Mouse (Mus musculus): Measurements from ENCODE around the gene Ugt1a6b. TPM values are rescaled to one million over a fixed set of nuclear protein-coding genes. Genes with fewer than 3 reads are reported as not detected.
A peak's percentile ranks its signal among the peaks of the same experiment; 100 is the strongest.
"Not testable (repeated sequence)": the region's sequence is repeated elsewhere in the genome, so short reads cannot be mapped to it uniquely, and the experiment has no call there.

The Ugt1a6b gene
- polyA plus RNA-seq, 2 experiments, result 0.24 to 1.0 TPM

DNA sequence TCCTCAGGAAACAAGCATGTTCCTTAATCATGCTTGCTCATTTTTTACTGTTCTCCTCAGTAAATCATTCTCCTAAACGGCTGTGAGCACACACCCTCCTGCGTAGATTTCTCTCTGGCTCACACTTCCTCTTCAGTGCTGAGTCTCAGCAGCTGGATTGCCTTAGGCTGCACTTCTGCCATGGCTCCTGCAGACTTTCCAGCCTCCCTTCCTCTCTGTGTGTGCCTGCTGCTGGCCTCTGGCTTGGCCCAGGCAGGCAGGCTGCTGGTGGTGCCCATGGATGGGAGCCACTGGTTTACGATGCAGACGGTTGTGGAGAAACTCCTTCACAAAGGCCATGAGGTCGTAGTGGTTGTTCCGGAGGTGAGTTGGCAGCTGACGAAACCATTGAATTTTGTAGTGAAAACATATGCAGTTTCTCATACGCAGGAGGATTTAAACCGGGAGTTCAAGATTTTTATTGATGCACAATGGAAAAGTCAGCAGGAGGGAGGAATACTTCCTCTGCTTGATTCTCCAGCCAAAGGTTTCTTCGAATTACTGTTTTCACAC, 8.0 kb upstream of the Ugt1a6b start, which contains the start of gene Ugt1a7c:
Gene Ugt1a7c (plus strand): TSS at position 122 of the 552 bp plus-strand sequence.
- ATAC-seq (ENCODE audit: low FRiP score, low read depth) (peak; percentile 68; the same call in 1 of the 2 replicates), DNase-seq (ENCODE audit: low spot score) (peak; percentile 63)
- whole genome bisulfite sequencing, result 9% methylated on average over 10 of the region's 10 CpGs
- no peaks in the 10 kb centered on the region for H3K36me3 ChIP-seq (ENCODE audit: control insufficient read depth, insufficient read depth, low read length)
- H3K27me3 ChIP-seq (ENCODE audit: control insufficient read depth, insufficient read depth, low read length), result no peaks in the 10 kb centered on the region
- peak within 1 kb of the TSS; percentile 86 for H3K27ac ChIP-seq (replicated peaks; ENCODE audit: low read depth, low read length)
- peak within 1 kb of the TSS; percentile 52 for H3K9ac ChIP-seq (ENCODE audit: low read depth, low read length, severe bottlenecking)
- H3K4me2 ChIP-seq (replicated peaks; ENCODE audit: low read depth, low read length, severe bottlenecking), result peak within 1 kb of the TSS; percentile 40
- TF ChIP-seq POLR2A (IDR thresholded peaks at IDR 0.05; ENCODE audit: borderline replicate concordance, extremely low read depth, insufficient read depth, insufficient read length), result no peak
- no peak within 1 kb of the TSS; the same call in 1 of the 2 replicates for H3K4me3 ChIP-seq (replicated peaks; ENCODE audit: low read length)
- no peaks in the 10 kb centered on the region for H3K9me3 ChIP-seq (ENCODE audit: control insufficient read depth, low read length)
- H3K4me1 ChIP-seq (ENCODE audit: control insufficient read depth, insufficient read depth, low read length), result peaks cover 10% of the 10 kb centered on the region

DNA sequence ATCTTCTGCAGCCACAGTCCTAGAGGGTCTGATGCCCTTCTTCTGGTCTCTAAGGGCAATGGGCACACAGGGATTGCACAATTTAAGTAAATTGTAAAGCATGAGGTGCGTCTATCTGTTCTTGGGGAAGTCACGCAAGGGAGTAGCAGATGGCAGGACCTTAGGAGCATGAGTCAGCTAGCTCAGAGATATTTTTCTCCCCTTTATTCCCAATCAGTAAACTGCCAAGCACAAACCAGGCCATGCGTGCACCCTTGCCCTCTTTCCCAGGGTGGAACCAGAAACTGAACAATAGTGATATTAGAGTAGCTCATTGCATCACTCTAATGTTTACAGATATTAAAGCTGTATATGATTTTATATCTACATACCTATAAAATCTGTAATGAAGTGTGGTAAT, 4.5 kb upstream of the Ugt1a6b start:
- not testable (repeated sequence) for H3K4me3 ChIP-seq (replicated peaks; ENCODE audit: low read length); H3K4me2 ChIP-seq (replicated peaks; ENCODE audit: low read depth, low read length, severe bottlenecking); H3K9ac ChIP-seq (ENCODE audit: low read depth, low read length, severe bottlenecking); DNase-seq (ENCODE audit: low spot score); ATAC-seq (ENCODE audit: low FRiP score, low read depth); H3K27me3 ChIP-seq (ENCODE audit: control insufficient read depth, insufficient read depth, low read length); H3K9me3 ChIP-seq (ENCODE audit: control insufficient read depth, low read length); H3K36me3 ChIP-seq (ENCODE audit: control insufficient read depth, insufficient read depth, low read length); H3K27ac ChIP-seq (replicated peaks; ENCODE audit: low read depth, low read length)
- whole genome bisulfite sequencing, result 82% methylated on average over 3 of the region's 3 CpGs
- H3K4me1 ChIP-seq (ENCODE audit: control insufficient read depth, insufficient read depth, low read length), result peaks cover 10% of the 10 kb centered on the region

DNA sequence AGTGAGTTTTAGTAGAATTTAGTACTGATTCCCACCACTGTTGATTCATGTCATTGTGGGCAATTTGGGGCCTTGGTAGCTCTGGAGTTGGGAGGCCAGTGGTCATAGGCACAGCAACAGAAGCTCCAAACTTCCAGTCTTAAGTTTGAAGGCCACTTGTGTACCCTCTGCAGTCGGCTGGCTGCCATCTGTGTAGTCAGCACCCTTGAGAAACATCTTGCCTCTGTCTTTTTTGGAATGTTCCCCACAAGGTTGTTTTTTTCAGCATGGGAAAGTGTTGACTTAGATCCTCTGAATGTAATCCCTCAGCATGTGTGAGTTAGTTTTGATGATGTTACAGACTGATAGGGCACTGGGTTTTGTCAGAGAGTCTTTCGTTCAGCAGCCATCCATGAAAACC, 3.4 kb upstream of the Ugt1a6b start:
- not testable (repeated sequence) for H3K4me3 ChIP-seq (replicated peaks; ENCODE audit: low read length); H3K4me1 ChIP-seq (ENCODE audit: control insufficient read depth, insufficient read depth, low read length); H3K36me3 ChIP-seq (ENCODE audit: control insufficient read depth, insufficient read depth, low read length); H3K27me3 ChIP-seq (ENCODE audit: control insufficient read depth, insufficient read depth, low read length); ATAC-seq (ENCODE audit: low FRiP score, low read depth); H3K27ac ChIP-seq (replicated peaks; ENCODE audit: low read depth, low read length); DNase-seq (ENCODE audit: low spot score); H3K4me2 ChIP-seq (replicated peaks; ENCODE audit: low read depth, low read length, severe bottlenecking); H3K9me3 ChIP-seq (ENCODE audit: control insufficient read depth, low read length); H3K9ac ChIP-seq (ENCODE audit: low read depth, low read length, severe bottlenecking)
- 66% methylated on average over 2 of the region's 2 CpGs for WGBS

DNA sequence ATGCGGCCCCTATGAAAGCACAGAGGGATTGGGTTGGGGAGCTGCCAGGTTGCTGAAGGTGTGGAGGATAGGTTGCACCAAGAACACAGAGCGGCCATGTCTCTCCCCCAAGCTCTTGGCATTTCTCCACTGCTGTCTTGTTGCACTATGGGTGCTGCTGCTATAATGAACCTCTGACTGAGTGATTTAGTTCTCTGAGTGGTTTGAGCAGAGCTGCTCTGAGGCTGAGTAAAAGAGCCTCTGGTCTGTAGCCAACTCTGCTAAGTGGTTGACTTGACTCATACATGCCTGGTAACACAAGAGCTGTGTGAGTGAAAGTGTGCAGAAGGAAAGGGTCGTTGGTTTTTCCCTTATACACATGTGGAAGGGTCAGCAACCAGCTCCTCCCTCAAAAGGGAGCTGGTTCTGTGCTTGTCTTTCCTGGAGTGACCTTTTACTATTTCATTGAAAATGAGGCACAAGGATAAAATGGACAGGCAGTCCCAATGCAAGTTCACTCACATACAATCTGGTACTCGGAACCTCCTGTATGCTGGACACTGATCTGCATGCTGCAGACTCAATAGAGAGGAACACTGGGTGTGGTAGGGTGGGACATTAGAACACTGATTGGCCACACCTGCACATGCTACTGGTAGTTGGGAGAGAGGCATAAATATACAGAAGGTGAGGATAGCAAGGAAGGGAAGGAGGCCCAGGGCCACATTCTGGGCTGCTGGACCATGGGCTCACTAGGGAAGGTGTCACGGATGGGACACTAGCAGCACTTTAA, 831 bp downstream of the Ugt1a6b start:
- not testable (repeated sequence) for DNase-seq (ENCODE audit: low spot score); H3K9ac ChIP-seq (ENCODE audit: low read depth, low read length, severe bottlenecking); H3K4me2 ChIP-seq (replicated peaks; ENCODE audit: low read depth, low read length, severe bottlenecking); H3K4me3 ChIP-seq (replicated peaks; ENCODE audit: low read length); H3K4me1 ChIP-seq (ENCODE audit: control insufficient read depth, insufficient read depth, low read length); H3K36me3 ChIP-seq (ENCODE audit: control insufficient read depth, insufficient read depth, low read length); H3K27me3 ChIP-seq (ENCODE audit: control insufficient read depth, insufficient read depth, low read length); H3K9me3 ChIP-seq (ENCODE audit: control insufficient read depth, low read length); ATAC-seq (ENCODE audit: low FRiP score, low read depth); H3K27ac ChIP-seq (replicated peaks; ENCODE audit: low read depth, low read length)
- WGBS, result 87% methylated on average over 4 of the region's 5 CpGs

DNA sequence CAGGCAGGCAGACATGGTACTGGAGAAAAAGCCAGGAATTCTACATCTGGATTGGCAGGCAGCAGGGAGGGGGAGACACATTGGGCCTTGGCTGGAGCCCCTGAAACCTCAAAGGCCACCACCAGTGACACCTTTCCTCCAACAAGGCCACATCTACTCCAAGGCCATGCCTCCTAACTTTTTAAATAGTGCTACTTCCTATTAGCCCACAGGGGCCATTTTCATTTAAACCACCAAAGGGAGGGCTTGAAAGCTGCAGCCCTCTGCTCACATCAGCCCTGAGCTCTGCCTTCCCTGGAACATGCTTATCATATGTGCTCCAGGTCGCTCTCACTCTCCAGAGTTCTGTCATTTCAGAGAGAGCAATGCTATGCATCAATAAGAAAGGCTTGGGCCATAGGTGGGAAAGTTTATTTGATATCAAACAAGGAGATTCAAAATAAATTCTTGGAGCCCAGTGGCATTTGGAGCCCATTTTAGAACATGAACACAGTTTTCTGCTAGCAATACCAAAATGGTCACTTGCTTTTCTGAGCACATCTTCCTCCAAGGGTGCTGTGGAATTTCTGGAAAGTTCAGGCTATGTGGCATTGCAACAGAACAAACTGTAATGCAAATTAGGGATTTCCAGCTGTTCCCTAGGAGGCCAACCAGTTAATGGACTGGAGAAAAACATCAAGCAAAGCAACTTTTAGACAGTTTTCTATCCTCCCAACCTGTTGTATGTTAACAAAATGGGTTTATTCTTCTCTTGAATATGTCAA, 1.8 kb downstream of the Ugt1a6b start:
- H3K4me1 ChIP-seq (ENCODE audit: control insufficient read depth, insufficient read depth, low read length), result no peaks in the 10 kb centered on the region
- no peak for TF ChIP-seq POLR2A (IDR thresholded peaks at IDR 0.05; ENCODE audit: borderline replicate concordance, extremely low read depth, insufficient read depth, insufficient read length)
- no peak overlapping the region for H3K4me2 ChIP-seq (replicated peaks; ENCODE audit: low read depth, low read length, severe bottlenecking)
- 84% methylated on average over 1 of the region's 1 CpGs for WGBS
- H3K36me3 ChIP-seq (ENCODE audit: control insufficient read depth, insufficient read depth, low read length), result no peaks in the 10 kb centered on the region
- ATAC-seq (ENCODE audit: low FRiP score, low read depth) (no peak), DNase-seq (ENCODE audit: low spot score) (no peak)
- H3K27ac ChIP-seq (replicated peaks; ENCODE audit: low read depth, low read length), result no peak overlapping the region
- H3K27me3 ChIP-seq (ENCODE audit: control insufficient read depth, insufficient read depth, low read length), result no peaks in the 10 kb centered on the region
- H3K9me3 ChIP-seq (ENCODE audit: control insufficient read depth, low read length), result no peaks in the 10 kb centered on the region
- no peak overlapping the region for H3K4me3 ChIP-seq (replicated peaks; ENCODE audit: low read length)
- H3K9ac ChIP-seq (ENCODE audit: low read depth, low read length, severe bottlenecking), result no peak overlapping the region

Data from limb, embryonic 14.5 days (tissue).